In genomic region chr6:147723336-147723735, GRCm38 (mm10) we compare ENCODE assay signal across 12 mouse cellular contexts.
"Had no signal": no experiment of that assay in that cellular context is flagged by ENCODE, and none has a peak within 500 bp of the region (broad histone marks: within the 10 kb centered on the region; RNA-seq: fewer than 3 reads in every experiment).

No protein-coding gene starts in this region.

- DNase-seq: kidney, postnatal 4 days; left cerebral cortex, postnatal 4 days; lung, adult 18-20 months; right cerebral cortex, adult 18-20 months; right cerebral cortex, postnatal 25 days; thymus, postnatal 4 days had no signal

- H3K9ac ChIP-seq: limb, embryonic 13.5 days; liver, embryonic 14.5 days; midbrain, embryonic 13.5 days had no signal

- H3K36me3 ChIP-seq: limb, embryonic 13.5 days; midbrain, embryonic 13.5 days had no signal

- H3K27me3 ChIP-seq: limb, embryonic 13.5 days; midbrain, embryonic 13.5 days had no signal

- ATAC-seq: midbrain, embryonic 13.5 days had no signal

- H3K27ac ChIP-seq: kidney, postnatal 0 days; layer of hippocampus, adult 2 months; limb, embryonic 13.5 days; liver, embryonic 14.5 days; midbrain, embryonic 13.5 days; stomach, postnatal 0 days had no signal

- H3K4me3 ChIP-seq: layer of hippocampus, adult 2 months; limb, embryonic 13.5 days; midbrain, embryonic 13.5 days had no signal

- H3K9me3 ChIP-seq: limb, embryonic 13.5 days; midbrain, embryonic 13.5 days had no signal

- H3K4me2 ChIP-seq: limb, embryonic 13.5 days; midbrain, embryonic 13.5 days had no signal
